Mouse (Mus musculus): ENCODE results near the gene Srms.

GRCm38 (mm10) chr2:181160821-181161220 is 52.2 kb downstream of the Srms start:
- TF ChIP-seq EP300 (IDR thresholded peaks at IDR 0.05) (no peak), CTCF (IDR thresholded peaks at IDR 0.05) (no peak)

Measured in lung, postnatal 0 days (tissue).